Mouse (Mus musculus): ENCODE measurements around the gene H2al1n.

DNA sequence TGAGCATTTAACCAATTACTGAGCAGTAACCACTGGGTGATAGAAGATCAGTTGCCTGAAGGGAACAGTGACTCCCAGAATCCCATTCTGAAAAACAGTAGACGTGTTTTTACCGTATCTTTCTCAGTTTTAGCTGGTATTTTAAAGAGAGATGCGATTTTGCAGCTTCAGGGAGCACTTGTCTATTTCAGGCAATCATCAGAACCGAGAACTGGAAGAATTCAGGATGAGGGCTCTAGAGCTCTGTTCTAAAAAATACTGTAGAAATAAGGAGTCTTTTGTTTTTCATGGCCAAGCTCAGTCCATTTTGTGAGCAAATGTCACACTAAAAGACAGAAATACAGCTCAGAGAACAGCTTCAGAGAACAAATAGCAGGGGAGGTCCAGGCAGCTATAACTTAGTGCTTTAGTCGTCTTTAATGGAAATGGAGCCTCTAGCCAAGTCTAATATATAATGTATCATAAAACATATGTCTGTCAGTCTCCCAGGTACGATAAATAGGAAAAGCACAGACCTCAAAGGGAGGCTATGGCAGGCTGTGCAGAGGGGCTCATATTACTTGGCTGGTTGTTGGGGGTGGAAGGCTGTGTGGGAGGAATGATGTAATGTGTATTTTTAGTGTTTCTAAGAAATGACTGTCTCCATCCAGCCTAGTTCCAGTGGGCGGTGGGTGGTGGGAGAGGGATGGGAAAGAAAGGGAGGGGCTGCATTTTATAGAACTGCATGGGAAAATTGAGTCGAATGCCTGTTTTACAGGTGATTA, 4.7 kb upstream of the H2al1n start:
- TF ChIP-seq ZNF384 (IDR thresholded peaks at IDR 0.05; ENCODE audit: low read depth, low read length) (no peak), CHD2 (IDR thresholded peaks at IDR 0.05; ENCODE audit: low read depth, low read length) (no peak)

Data from ES-E14 (cell line).